Mouse (Mus musculus) c-Kit-positive CD71-positive TER-119-negative erythroid progenitor cells, embryonic 14.5 days (primary cell): ENCODE measurements around the gene Adcy2.

Experiments
- DNase-seq: peaks from one replicate; pipeline ENCODE4 v3.0.0-alpha.2; 2013; ENCODE audit warnings: low read depth

The Adcy2 gene

GRCm38 (mm10) chr13:68998918-68999801 lies at the start of gene Adcy2:
TSS of gene Adcy2 (minus strand) at chr13:68999541.
- DNase-seq = no peak

GRCm38 (mm10) chr13:69036991-69037597 lies 37.8 kb upstream of the Adcy2 start:
- DNase-seq = no peak

- DNase-seq = no peak
Observed at GRCm38 (mm10) chr13:69034621-69035020, 35.3 kb upstream of the Adcy2 start.

- no peak for DNase-seq
Observed at GRCm38 (mm10) chr13:69033532-69033931, 34.2 kb upstream of the Adcy2 start.

GRCm38 (mm10) chr13:69029078-69029757 lies 29.9 kb upstream of the Adcy2 start:
- DNase-seq = no peak

GRCm38 (mm10) chr13:69024964-69025363 lies 25.6 kb upstream of the Adcy2 start:
- no peak for DNase-seq

GRCm38 (mm10) chr13:69023239-69023638 lies 23.9 kb upstream of the Adcy2 start:
- no peak for DNase-seq

GRCm38 (mm10) chr13:69020574-69020973 lies 21.2 kb upstream of the Adcy2 start:
- DNase-seq = no peak

GRCm38 (mm10) chr13:69006915-69007314 lies 7.6 kb upstream of the Adcy2 start:
- no peak for DNase-seq

GRCm38 (mm10) chr13:69006091-69006490 lies 6.8 kb upstream of the Adcy2 start:
- DNase-seq = no peak

GRCm38 (mm10) chr13:69004406-69004805 lies 5.1 kb upstream of the Adcy2 start:
- DNase-seq = no peak

- no peak for DNase-seq
Observed at GRCm38 (mm10) chr13:69002631-69003030, 3.3 kb upstream of the Adcy2 start.

- DNase-seq = no peak
Observed at GRCm38 (mm10) chr13:69002173-69002572, 2.8 kb upstream of the Adcy2 start.

GRCm38 (mm10) chr13:68999826-69000225 lies 485 bp upstream of the Adcy2 start:
- DNase-seq = no peak

- DNase-seq = no peak
Observed at GRCm38 (mm10) chr13:68998558-68998917, 803 bp downstream of the Adcy2 start.

GRCm38 (mm10) chr13:68997821-68998551 lies 1.4 kb downstream of the Adcy2 start:
- DNase-seq = no peak

- no peak for DNase-seq
Observed at GRCm38 (mm10) chr13:68997386-68997785, 2.0 kb downstream of the Adcy2 start.

GRCm38 (mm10) chr13:68996661-68997060 lies 2.7 kb downstream of the Adcy2 start:
- DNase-seq = no peak

GRCm38 (mm10) chr13:68985789-68986188 lies 13.6 kb downstream of the Adcy2 start:
- DNase-seq = no peak

- DNase-seq = no peak
Observed at GRCm38 (mm10) chr13:68984000-68984399, 15.3 kb downstream of the Adcy2 start.

- no peak for DNase-seq
Observed at GRCm38 (mm10) chr13:68981048-68981447, 18.3 kb downstream of the Adcy2 start.

GRCm38 (mm10) chr13:68973143-68973542 lies 26.2 kb downstream of the Adcy2 start:
- DNase-seq = no peak
